Mouse (Mus musculus) G1E-ER4 (cell line): ENCODE data around the gene Cobl. TPM values are rescaled to one million over a fixed set of nuclear protein-coding genes. Genes with fewer than 3 reads are reported as not detected.

Source experiments
- GATA1 ChIP-seq: IDR thresholded peaks from one replicate; pipeline ENCODE4 v1.8.0; 2012; ENCODE audit warnings: low read length, inconsistent platforms
- polyA plus RNA-seq: library from polyadenylated mRNA; stranded (reverse); fragments of >175 nt; gene quantifications from 2 replicates; pipeline ENCODE4 v1.2.3, GENCODE M21; 2012

The Cobl gene
- polyA plus RNA-seq, 1 experiment = not detected

DNA sequence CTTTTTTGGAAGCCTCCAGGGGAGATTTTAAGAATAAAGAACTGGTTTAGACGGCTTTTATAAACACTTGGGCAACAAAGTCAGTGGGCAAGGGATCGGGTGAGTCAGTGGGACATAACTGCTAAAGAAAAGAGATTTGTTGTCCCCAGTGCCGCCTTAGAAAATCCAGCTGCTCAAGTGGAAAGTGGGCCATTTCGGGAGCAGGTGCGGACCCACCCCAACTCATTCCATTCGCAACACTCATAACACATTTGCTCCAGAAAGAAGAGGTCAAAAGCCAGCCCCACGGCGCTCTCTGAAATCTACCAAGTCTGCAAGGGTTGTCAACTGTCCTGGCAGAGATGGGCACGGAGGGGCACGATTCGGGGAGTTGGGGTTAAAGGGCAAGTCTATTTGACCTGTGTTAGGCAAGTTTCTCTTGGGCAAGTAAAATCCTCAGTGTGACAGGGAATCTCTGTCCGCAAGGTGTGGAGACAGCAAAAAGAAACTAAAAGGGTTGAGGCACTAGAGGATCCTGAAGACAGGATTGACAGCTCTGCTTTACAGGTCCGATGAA, 1.1 kb downstream of the Cobl start:
- TF ChIP-seq GATA1 = no peak

- TF ChIP-seq GATA1 = no peak
Measured at GRCm38 (mm10) chr11:12459781-12460581, 4.8 kb downstream of the Cobl start.

DNA sequence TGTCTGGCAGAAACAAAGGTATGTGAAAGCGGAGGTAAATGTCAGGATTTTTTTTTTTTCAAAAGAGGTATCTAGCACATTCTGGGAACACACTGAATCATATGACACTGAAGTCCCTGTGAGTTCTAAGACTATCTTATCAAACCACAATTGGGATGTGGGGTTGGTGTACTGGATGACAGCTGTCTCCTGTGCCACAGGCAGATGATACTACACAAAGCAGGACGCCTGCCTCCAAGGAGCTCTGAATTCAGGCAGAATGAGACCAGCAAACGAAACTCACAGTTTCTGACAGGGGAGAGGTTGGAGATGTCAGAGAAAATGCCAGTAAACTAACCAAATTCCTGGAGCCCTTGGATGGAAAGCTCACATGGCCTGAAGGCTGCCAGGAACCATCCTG, 5.9 kb downstream of the Cobl start:
- TF ChIP-seq GATA1 = no peak

DNA sequence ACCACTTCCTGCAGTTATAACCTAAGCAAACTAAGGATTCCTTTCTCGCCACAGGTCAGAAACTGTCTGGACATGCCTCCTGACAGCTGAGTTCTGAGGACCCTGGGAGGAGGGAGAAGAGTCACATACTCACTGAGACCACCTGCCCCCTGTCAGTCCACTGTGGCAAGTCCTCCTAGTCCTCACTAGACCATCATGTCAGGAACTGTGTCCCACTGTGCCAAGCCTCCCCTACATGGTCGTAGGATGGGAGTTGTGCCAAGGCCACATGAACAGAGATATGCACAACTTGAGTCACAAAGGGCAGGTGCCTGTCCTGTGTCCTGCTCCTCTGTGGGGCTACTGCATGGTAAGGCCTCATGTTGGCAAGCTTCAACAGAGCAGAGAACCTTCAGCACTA, 6.4 kb downstream of the Cobl start:
- TF ChIP-seq GATA1 = no peak

GRCm38 (mm10) chr11:12448101-12448500, 16.7 kb downstream of the Cobl start:
- no peak for TF ChIP-seq GATA1

- no peak for TF ChIP-seq GATA1
Measured at GRCm38 (mm10) chr11:12445222-12445621, 19.5 kb downstream of the Cobl start.

GRCm38 (mm10) chr11:12444215-12444614, 20.5 kb downstream of the Cobl start:
- no peak for TF ChIP-seq GATA1

DNA sequence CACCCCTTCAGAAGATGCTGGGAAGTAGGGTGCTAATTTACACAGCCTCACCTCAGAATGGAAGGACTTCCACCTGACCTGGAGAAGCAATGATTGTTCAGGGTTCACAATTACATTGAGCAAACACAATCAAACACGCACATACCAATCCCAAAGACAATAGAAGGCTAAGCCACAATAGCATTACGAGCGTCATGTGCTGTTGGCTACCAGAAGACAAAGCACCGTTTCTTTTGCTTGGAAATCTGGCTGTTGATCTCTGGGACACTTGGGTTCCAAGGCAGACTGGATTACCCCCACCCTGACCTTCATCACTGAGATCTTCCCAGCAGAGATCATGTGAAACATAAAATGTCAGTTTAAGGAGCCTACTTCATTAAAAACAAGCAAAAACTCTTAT, 21.1 kb downstream of the Cobl start:
- no peak for TF ChIP-seq GATA1

- no peak for TF ChIP-seq GATA1
Measured at GRCm38 (mm10) chr11:12443185-12443584, 21.6 kb downstream of the Cobl start.

DNA sequence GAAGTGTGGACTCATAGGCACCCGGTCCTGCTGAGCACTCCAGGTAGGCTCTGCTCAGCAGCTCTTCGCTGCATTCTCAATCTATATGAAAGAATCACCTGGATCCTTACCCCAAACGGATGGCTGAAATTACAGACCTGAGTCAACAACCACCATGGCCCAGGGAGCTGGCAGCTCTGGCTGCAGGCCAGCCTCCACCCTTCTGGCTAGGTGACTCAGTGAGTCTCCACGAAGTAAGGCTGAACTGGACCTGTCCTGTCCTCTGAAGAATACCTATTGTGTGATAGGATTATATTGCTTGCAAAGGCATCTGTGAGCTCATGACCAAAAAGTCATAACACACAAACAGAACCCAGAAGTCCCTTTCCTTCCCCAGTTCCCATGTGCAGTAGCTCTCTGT, 22.5 kb downstream of the Cobl start:
- no peak for TF ChIP-seq GATA1

DNA sequence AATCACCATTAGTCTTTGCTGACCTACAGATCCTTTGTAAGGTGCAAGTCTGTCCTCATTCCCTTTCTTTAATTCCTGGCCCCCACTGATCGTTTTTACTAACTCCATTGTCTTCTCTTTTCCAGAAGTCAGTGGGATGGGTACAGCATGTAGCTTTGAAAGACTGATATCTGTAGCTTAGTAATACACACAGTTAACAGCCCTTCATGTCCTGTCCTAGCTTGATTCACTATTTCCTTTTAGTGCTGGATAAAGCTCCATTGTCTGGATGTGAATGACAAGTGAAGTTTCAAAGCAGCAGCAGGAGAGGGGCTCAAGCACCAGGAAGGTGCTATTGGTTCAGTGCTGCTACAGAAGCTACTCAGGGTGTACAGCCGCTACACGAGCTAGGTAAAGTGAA, 28.9 kb downstream of the Cobl start:
- no peak for TF ChIP-seq GATA1

GRCm38 (mm10) chr11:12435018-12435417, 29.7 kb downstream of the Cobl start:
- TF ChIP-seq GATA1 = no peak

DNA sequence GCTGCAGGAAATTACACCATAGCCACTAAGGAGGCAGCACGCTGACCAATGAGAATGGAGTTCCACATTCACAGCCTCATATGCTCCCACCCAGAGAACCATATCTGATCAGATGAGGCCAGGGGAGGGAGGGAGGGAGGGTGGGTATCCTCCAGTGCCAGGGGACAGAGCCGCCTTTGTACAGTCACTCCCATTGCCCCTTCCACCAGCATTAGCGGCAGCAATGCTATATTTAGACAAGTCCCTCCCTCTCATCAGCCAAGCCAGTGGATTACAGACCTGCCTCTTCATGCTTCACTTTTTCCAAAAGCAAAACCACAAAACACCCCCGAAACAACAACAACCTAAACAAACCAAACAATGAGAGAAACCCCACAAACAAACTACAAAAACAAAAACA, 30.2 kb downstream of the Cobl start:
- TF ChIP-seq GATA1 = no peak

- no peak for TF ChIP-seq GATA1
Measured at GRCm38 (mm10) chr11:12431911-12432310, 32.8 kb downstream of the Cobl start.

DNA sequence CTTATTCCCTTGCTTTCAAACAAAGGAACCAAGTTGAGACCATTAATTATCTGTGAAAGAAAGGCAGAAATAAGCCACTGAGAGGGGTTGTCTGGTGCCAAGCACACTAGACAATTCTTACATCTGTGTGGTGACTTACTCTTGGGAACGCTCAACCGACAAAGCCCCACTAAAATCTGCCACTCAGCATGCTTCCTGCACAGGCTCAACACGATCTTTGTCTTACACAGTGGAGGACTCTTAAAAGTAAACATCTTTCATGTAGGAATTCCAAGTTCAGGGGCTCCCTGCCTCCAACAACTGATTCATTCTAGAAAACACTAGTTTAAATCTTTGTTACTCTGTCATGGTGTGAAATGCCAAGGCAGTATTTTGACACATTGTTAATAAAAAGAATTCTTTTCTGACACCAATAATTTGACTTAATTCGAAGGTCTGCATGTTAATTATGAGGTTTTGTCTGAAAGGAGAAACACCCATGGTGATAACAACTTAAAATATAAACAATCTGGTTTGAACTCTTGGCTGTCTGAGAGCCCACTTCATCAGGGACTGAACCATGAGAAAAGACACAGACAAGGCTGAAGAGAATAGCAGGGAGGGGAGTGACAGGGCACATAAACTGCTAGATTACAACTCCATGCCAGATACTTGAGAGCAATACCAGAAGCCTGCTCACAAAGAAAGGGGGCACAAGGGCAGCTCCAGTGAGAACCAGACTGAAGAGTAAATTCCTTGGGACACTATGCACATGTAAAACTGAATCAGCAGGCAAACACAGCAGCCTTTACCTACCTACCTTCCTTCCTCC, 34.3 kb downstream of the Cobl start:
- no peak for TF ChIP-seq GATA1

GRCm38 (mm10) chr11:12426746-12427145, 38.0 kb downstream of the Cobl start:
- no peak for TF ChIP-seq GATA1
